Mouse (Mus musculus) activated CD4-positive, CD25-positive, alpha-beta regulatory T cell, adult 4 months (primary cell): Measurements from ENCODE around the gene Gm10643. TPM values are rescaled to one million over a fixed set of nuclear protein-coding genes. Genes with fewer than 3 reads are reported as not detected.

Experiments used
- ATAC-seq: one replicate; pipeline ENCODE4 v1.8.0; 2017
- polyA plus RNA-seq, 2 experiments: library from polyadenylated mRNA; unstranded; fragments of 100-300 nt; shearing (Covaris generic); gene quantifications; one replicate each; pipeline ENCODE4 v1.2.1; 2017

The Gm10643 gene
- polyA plus RNA-seq = 1 to 10 TPM in 1 of 2 experiments, under 1 TPM in 1; 0.98 to 1.2 TPM

DNA sequence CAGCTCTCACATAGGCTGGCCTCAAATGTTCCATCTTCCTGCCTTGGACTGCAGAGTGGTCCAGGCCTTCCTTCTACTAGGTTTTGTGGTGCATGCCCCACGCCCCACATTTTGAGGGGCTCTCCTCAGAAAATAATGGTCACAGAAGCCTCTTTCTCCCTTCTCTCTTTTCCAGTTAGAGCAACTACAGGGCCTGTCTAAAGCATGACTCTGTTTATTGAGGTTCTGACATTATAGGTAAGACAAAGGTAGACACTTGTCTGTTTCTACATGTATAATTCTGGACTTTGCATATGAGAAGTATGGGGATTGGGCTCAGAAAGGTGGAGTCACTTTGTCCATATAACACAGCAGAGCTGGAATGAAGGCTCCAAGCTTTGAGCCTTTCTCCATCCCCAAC, at the start of gene Gm10643:
Gene Gm10643, minus strand, starts transcription at position 101 of the 400 bp plus-strand sequence.
- ATAC-seq = no peak

DNA sequence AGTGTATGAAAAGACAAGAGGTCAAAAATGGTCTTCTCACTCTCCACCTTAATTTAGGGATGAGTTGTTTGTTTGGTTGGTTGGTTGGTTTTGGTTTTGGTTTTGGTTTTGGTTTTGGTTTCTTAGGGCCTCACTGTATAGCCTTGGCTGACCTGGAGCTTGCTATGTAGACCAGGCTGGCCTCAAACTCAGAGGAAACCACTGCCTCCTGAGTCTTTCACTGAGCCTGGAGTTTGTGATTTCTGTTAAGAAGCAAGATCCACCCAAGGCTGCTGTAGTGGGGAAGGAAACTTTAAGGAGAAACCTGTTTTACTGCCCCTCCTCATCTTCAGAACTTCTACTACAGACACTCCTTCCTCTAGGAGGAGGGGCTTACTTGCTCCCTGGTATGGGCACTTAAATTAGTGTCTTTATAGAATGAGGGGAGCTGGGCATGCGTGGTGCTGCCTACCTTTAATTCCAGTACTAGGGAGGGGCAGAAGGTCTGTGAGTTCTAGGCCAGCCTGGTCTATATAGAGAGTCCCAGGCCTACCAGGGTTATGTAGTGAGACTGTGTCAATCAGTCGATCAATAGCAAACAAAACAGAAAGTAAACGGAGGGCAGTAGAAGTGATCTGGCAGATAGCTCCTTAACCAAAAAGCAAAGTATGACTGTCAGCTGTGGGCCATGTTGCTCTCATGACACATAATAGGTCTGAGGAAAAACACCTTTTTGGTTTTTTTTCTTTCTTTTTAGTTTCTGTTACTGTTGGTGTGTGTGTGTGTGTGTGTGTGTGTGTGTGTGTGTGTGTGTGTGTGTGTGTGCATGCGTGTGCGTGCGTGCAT, 41.5 kb upstream of the Gm10643 start:
- ATAC-seq = peak; percentile 24

DNA sequence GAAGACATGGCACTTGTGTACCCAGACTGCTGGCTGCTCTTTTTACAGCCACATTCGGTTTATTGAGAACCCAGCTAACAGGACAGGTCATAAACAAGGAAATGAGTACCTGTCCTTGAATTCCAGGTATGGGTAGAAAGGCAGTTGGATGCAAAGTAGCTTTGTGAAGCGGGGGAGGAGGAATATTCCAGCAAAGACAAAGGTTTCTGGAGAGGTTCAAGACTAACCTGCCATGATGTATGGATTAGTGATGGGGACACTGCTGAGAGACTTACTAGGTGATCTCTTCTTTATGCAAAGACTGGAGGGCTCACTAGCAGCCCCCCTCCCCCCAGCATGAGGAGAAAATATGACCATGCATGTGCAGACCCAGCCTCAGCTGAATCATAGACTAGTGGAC, 40.7 kb upstream of the Gm10643 start:
- no peak for ATAC-seq

DNA sequence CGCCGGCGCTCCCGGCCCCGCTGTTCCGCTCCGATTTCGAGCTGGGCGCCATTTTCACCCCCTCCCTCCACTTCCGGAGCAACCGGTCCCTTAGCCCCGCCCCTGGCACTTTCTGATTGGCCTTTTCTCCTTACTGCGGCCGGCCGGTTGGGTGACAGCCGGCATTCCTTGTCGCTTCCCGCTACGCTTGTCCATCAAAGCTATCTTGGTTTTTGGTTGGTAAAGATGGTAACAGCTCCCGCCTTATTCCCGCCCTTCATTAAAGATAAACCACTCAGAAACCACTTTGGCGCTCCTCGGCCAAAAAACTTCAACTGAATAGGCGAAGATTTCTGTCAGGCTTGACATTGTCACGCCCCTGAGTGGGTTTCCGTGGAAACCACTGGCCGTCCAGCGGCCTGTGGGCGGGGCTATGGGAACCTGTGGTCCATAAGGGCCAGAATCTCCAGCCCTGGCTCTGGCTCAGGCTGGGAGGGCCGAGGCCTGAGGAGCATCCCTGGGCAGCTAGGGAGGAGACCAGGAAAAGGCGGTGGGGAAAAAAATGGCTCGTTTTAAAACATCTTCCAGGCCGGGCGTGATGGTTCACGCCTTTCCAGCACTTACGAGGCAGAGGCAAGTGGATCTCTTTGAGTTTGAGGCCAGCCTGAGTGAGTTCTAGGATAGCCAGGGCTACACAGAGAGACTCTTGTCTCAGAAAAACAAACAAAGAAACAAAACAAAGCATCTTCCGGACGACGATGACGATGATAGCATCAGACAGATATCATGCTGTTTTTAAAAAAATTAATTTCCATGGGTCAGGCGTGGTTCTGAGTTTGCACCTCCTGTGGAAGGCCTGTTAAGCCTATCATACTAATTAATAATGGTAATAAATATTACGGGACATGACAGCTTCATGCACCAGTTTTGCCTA, 40.0 kb upstream of the Gm10643 start, which contains the start of gene Dcaf15:
Gene Dcaf15, minus strand, starts transcription at position 72 of the 913 bp plus-strand sequence.
- peak; percentile 91 for ATAC-seq

DNA sequence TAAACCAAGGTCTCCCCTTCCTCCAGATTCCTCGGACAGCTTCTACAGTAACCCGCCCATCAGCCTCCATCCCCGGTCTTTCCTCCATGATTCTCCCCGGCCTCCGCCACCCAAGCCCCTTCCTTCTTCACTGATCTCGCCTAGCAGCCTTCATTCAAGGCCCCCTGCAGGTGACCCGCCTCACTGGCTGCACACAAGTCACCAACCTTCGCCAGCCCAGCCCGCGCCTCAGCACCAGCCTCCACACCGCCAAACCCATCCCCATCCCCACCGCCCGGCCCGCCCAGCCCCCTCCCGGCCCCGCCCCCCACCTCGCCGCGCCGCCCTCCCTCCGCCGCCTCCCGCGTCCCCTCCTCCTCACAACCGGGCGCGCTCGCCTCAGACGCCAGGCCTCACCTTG, 39.3 kb upstream of the Gm10643 start:
- peak; percentile 43 for ATAC-seq

DNA sequence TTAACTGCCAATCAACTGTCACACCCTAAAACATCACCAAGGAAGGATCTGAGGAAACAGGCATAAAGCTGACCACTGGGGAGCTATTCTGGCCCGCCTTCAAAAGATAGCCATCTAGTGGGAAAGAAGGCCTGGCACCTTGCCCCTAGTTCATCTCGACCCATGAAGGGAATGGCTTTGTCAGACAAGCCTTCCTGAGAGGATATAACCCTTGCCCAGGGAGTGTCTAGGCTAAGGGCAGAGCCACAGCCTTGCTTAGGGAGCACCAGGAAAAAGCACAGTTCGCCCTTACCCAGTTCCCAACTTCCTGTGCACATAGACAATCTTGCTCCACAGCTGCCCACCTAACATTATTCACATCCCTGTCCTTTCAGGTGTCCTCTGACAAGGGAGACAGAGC, 38.7 kb upstream of the Gm10643 start:
- ATAC-seq = no peak

DNA sequence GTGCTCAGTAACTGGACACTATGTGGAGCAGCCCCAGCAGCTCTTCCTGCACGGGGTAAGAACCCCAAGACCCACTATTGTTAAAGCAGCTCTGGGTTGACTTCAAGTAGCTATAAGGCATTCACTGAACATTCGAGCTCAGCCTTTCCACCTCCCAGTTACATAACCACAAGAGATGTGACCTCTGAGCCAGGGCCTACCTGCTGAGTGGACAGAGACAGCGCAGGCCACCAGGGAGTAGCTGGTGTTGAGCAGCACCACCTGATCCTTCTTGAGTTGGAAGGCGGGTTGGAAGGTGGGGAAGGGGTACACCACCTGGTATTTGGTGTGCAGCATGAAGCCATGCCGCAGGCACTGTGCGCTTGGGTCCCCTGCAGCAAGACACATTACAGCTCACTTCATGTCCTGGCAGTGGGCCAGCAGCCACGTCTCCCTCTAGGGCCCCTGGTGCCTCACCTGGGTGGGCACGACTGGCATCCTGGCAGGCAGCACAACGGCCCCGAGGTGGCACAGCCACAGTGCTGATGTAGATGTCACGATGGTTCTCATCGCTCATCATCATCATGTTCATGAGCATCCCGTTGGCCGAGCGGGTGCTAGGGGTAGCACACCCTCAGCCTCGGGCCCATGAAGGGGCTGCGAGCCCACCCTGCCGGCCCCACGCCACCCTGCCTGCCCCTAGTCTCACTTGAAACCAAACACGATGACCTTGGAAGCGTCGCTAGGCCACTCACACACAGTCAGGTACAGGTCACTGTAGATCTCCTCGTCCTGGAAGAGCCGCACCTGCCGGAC, 36.7 kb upstream of the Gm10643 start:
- ATAC-seq = no peak

DNA sequence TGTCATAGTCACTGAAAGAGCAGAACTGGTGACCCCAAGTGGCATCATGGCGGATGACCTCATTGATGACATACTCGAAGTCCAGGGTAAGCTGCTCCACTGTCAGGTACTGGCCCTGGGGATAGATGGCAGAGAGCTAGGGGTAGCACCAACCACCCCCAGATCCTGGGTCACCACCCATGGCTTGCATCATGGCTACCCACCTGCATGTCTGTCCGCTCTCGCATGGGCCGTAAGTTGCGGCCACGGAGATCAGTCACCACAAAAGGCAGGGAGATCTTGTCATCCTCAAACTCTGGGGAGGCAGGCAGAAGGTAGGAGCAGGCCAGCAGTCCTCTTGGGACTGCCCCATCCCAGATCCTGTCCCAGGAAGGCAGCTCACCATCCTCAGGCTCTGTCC, 33.4 kb upstream of the Gm10643 start:
- ATAC-seq = no peak

DNA sequence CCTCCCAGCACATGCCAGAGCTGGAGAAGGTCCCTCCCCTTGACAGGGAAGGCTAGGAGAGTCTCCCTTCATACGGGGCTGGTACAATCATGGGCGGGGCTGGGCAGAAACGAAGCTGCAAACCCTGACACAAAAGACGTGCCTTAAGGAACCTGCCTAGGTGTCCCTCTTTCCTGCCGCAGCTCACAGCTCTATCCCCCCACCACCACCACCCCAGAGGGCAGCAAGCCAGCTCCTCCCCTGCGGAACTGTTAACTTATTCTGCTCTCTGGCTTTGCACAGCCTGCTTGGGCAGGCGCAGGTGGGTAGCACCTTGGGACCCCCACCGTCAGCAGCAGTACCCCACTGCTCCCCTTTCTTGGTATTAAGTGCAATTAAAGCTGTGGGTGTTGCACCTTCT, 31.1 kb upstream of the Gm10643 start:
- ATAC-seq = no peak

DNA sequence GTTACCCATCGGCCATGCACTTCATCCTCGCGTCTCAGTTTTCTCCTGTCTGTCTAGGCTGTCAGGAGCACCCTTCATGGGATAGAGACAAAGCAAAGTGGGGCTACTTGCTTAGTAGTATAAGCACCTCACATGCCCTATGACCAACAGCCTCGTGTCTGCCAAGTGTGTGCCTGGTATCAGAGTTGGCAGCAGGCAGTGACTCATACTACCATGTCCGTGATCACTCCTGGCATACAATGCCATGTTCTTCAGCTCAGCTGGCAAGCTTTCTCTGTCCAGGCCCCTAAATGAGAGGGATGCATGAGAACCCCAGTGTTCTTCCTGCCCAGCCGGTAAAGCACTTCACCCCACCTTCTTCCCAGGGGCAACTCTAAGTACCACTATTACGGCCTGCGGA, 25.6 kb upstream of the Gm10643 start:
- ATAC-seq = no peak

DNA sequence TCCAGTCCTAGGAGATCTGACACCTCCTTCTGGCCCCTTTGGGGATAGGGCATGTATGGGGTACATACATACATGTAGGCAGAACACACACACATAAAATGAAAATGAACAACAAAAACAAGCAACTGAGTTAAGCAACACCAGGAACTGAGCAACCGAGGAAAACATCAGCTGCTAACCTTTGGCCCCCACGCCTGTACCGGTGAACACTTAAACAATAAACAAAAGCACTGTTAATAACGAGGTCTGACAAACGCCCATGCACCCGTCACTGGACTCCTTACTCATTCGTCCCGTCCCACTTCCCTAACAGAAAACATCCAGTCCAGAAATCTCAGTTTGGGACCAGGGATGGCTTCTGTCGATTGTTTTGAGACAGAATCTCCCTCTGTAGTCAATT, 24.3 kb upstream of the Gm10643 start:
- no peak for ATAC-seq

DNA sequence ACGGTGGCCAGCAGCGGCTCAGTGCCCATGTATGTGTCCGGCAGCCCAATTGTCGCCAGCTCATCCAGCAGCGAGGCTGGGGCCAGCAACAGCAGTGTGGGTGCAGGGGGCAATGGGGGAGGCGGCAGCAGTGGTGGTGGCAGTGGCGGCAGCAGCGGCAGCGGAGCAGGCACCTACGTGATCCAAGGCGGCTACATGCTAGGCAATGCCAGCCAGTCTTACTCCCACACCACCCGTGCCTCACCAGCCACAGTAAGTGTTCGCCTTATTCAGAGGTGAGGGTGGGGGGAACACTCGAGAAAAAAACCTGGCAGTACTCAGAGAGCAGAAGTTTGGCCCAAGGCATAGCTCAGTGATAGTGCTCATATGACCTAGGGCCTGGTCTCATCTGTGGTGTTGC, 22.9 kb upstream of the Gm10643 start:
- no peak for ATAC-seq

DNA sequence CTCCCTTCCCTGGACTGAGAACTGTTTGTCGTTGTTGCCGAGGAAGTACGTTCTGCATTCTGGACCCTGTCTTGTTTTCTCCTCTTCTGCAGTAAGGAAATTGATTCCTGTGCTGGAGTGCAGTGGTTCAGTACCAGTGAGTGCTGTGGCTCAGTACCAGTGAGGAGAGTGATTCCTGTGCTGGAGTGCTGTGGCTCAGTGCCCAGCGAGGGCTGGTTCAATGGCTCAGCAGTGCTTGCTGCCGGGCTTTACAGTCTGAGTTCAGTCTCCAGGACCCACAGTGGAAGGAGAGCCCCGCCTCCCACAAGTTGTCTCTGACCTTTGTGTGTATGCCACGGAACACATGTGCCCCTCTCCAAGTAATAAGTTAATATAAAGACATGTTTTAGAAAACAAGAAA, 22.2 kb upstream of the Gm10643 start:
- no peak for ATAC-seq

DNA sequence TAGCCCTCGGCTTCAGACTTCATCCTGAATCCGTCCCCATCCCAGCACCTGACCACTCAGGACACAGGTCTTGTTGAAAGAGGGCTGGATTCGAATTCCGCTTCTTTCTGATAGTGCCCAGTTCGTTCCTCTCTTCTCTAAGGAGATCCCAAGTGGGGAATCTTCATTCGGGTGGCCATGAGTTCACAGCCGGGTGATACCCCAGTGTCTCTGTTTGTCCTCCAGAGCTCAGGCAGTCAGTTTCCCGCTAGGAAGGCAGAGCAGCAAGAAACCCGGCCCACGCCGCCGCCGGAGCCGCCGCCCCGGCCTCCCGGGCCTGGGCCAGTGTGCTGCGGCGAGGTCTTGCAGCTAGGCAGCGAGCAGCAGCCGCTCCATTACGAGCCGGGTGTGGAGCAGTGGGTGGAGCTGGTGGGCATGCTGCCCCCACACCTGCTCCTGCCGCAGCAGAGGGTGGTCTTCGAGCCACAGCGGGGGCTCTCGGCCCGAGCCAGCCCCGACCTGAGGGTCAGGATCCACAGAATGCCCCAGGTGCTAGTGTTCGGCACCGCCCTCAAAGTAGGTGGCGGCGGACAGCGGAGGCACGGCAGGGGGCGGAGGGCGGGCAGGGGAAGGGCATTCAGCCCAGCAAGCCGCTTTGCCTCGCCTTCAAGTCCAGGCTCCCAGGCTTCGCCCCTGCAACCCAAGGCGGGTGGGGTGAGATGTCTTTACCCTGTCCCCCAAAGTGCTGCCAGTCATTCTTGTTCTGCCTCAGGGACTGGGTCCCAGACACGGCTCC, 19.6 kb upstream of the Gm10643 start:
- ATAC-seq = no peak

DNA sequence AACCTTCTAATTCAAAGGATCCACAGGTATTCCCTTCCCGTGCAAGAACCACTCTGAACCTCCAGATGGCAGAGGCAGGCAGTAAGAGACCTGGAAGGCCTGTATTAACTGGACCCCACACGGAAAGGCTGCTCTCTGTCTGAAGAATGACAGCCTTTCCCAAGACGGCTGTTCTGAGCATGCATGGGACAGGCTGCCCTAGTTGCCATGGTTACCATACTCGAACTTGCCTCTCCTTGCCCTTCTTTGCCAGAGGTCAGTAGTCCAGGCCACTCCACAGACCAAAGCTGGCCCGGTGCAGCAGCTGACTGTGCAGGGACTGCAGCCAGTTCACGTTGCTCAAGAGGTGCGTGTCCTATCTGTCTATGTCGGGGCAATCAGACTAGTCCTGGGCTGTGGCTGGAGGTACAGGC, 18.9 kb upstream of the Gm10643 start:
- no peak for ATAC-seq

DNA sequence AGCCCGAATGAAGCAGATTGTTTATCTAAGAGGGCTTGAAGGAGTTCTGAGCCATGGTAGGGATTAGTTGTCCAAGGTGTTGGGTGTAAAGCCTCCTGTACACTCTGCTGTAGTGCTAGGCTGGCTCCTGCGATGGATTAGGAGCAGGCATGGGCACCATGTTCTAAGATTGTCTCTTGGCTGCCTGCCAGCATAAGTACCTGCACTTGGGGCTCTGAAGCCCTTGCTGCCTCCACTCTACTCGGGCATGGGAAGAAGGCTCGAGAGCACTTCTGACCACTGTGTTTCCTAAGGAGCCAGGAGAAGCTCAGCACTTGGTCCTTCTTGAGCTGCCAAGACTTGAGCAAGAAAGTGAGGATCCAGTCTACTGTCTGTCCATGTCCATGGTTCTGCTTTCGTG, 14.3 kb upstream of the Gm10643 start:
- ATAC-seq = no peak

DNA sequence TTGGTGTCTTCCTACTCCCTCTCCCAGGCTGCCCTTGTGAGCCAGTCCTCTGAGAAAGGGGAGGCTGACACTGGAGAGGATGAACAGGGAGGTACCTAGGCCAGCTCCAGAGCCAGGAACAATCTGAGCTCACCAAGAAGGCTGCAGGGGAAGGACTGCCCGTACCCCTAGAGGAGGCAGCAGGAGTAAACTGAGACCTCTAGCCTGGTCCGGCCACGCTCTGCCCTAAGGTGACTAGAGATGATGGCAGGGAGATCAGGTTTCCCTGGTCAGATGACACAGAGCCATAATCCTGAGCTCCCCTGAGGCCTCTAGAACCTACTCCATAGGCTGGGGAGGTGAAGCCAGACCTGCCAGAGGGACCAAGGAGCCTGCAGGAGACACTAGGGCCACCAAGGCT, 11.9 kb upstream of the Gm10643 start:
- no peak for ATAC-seq

DNA sequence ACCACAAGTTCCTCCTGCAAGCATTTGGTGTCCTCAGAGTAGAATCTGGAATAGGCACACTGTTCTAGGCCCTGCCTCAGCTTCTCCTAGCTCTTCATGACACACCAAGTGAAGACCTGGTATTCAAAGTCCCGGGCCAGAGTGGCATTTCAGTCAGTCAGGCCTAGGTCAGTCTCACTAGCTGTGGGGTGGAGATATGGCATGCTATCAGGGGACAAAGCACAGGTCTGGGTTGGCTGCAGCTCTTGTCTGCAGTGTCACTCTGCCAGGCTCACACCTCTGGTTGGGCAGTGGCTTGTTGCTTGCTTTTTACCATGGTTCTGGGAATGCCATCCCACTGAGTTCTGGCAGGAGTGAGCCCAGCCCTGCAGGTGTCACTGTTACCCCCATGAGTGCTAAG, 11.5 kb upstream of the Gm10643 start:
- ATAC-seq = no peak

DNA sequence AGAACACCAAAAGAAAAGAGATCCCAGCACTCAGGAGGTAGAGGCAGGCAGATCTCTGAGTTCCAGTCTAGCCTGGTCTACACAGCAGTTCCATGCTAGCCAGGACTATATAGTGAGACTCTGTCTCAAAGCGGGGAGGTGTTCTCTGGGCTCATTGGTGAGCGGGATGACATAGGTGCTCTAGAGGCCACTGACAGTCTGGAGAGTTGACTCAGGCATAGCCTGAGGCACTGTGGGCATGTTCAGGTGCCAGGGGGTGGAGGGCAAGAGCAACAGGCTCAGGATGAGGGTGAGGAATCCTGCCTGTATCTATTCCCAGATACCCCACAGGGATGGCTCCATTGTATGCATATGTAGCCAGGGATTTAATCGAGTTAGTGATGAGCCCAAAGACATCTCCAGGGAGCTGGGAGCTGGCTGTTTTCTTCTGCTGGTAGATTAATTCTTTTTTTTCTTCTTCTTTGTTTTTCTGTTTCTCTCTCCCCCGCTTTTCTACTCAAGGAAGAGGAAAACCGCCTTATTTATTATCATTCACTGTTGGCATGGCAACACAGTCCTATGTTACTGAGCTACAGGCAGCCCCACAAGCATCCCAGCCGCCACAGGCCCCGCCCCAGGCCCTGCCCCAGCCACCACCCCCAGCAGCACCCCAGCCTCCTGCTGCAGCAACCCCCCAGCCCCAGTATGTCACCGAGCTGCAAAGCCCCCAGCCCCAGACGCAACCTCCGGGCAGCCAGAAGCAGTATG, 8.5 kb upstream of the Gm10643 start:
- ATAC-seq = peak; percentile 88

DNA sequence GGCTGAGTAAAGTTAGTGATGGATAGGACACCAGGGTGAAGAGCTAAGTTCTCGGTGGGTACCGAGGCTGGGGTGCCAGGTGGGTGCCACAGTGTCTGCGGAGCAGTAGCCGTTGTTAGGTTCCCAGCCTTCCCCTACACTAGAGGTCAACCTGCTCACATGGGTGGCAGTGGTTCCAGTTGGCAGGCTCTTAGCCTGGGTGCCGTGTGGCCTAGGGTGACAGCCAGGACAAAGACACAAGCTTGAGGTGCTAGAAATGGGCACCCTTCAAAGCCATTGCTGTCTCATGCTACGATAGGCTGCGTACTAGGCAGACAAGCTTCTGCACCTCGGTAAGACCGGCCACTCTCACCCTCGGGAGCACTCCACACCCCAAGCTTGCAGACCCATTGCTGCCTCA, 7.4 kb upstream of the Gm10643 start:
- ATAC-seq = no peak

DNA sequence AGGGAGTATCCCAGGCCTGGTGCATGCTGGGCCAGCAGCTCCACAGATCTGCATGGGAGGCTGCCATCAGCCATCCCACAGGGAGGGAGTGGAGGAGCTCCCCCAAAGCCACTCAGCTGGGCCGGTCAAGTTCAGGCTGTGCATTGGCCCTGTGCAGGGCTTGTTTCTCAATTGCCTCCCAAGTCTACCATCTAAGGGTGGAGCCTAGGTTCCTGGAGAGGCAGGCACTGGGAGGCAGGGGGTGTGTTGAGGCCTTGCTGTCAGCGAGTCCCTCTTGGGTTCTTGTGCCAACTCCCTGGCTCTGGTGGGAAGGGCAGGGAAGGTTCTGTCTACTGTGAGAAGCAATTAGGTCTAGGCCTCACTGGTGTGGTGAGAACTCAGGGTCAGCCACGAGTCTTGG, 7.0 kb upstream of the Gm10643 start:
- ATAC-seq = no peak
